In the genomic region with DNA sequence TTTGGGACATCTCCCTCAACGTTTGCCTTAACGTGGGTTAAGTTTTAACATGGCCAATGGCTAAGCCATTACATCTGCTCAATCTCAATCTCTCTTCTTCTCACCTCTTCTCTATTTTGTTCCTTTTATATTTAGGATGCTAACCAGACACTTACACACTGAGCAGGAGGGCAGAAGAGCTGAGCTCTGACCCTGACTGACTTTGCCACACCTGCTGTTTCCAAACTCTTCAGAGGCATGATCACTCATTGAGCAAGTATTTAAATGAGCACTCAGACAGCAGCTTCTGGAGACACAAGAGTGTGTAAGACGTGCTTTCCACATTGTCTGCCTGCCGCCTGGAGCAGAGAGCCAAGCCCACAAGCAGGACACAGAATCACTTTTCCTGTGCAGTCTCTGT, we compare ENCODE assay signal across 10 mouse cellular contexts.
"Had no signal": no experiment of that assay in that cellular context is flagged by ENCODE, and none has a peak within 500 bp of the region (broad histone marks: within the 10 kb centered on the region; RNA-seq: fewer than 3 reads in every experiment).

No protein-coding gene starts in this region.

- H3K4me2 ChIP-seq: limb, embryonic 15.5 days; liver, embryonic 12.5 days; lung, embryonic 14.5 days; neural tube, embryonic 12.5 days had no signal

- H3K9me3 ChIP-seq: limb, embryonic 15.5 days; liver, embryonic 12.5 days; neural tube, embryonic 12.5 days had no signal

- DNase-seq: kidney, postnatal 10 days; layer of hippocampus, postnatal 36 days; lung, embryonic 14.5 days; lung, postnatal 14 days; midbrain, embryonic 14.5 days; thymus, adult 2 months; thymus, postnatal 25 days had no signal

- H3K27ac ChIP-seq: limb, embryonic 15.5 days; liver, embryonic 12.5 days; neural tube, embryonic 12.5 days had no signal

- H3K9ac ChIP-seq: limb, embryonic 15.5 days; liver, embryonic 12.5 days; lung, embryonic 14.5 days; neural tube, embryonic 12.5 days had no signal

- H3K27me3 ChIP-seq: limb, embryonic 15.5 days; liver, embryonic 12.5 days; neural tube, embryonic 12.5 days had no signal

- H3K4me3 ChIP-seq: limb, embryonic 15.5 days; liver, embryonic 12.5 days; neural tube, embryonic 12.5 days had no signal

- H3K4me1 ChIP-seq: neural tube, embryonic 12.5 days had no signal

- ATAC-seq: liver, embryonic 12.5 days had no signal

- H3K36me3 ChIP-seq: liver, embryonic 12.5 days; neural tube, embryonic 12.5 days had no signal
